9 mouse cellular contexts compared by ENCODE assay signal in genomic region chr11:32714230-32714629, GRCm38 (mm10).
DNase-seq lines count a peak whose midpoint lies in the region; ATAC-seq and TF ChIP-seq lines count a peak whose summit lies in the region.
"Had no signal": no experiment of that assay in that cellular context is flagged by ENCODE, and none has a peak within 500 bp of the region (broad histone marks: within the 10 kb centered on the region; RNA-seq: fewer than 3 reads in every experiment).

No protein-coding gene starts in this region.

- no peak for TF ChIP-seq POLR2A in bone marrow, adult 2 months (IDR thresholded peaks at IDR 0.05; ENCODE audit: borderline replicate concordance, control insufficient read depth, low read depth, low read length)

- H3K36me3 ChIP-seq in liver, embryonic 14.5 days (replicated peaks; ENCODE audit: control insufficient read depth, insufficient read depth, low read depth) = peaks cover 9% of the 10 kb centered on the region
- peaks cover 26% of the 10 kb centered on the region for H3K36me3 ChIP-seq in liver, embryonic 12.5 days
- H3K36me3 ChIP-seq in lung, embryonic 16.5 days (ENCODE audit: control insufficient read depth, insufficient read depth, low read length) = peaks cover 6% of the 10 kb centered on the region; the same call in 1 of the 2 replicates

- H3K9me3 ChIP-seq in liver, embryonic 14.5 days (ENCODE audit: control insufficient read depth, low read length) = no peaks in the 10 kb centered on the region
- no peaks in the 10 kb centered on the region for H3K9me3 ChIP-seq in liver, embryonic 12.5 days (replicated peaks)
- no peaks in the 10 kb centered on the region for H3K9me3 ChIP-seq in lung, embryonic 16.5 days (ENCODE audit: control insufficient read depth, low read length)
- H3K9me3 ChIP-seq: neural tube, embryonic 12.5 days had no signal

- no peak for ATAC-seq in liver, embryonic 14.5 days (ENCODE audit: insufficient read depth)
- ATAC-seq in liver, embryonic 12.5 days = no peak
- ATAC-seq in lung, embryonic 16.5 days (ENCODE audit: low read depth) = peak; percentile 49; the same call in 1 of the 2 replicates

- TF ChIP-seq EP300 in liver, embryonic 14.5 days (IDR thresholded peaks at IDR 0.05; ENCODE audit: low read depth) = no peak

- H3K27me3 ChIP-seq in liver, embryonic 14.5 days (ENCODE audit: control insufficient read depth, insufficient read depth, low read length) = no peaks in the 10 kb centered on the region
- no peaks in the 10 kb centered on the region for H3K27me3 ChIP-seq in liver, embryonic 12.5 days (replicated peaks)
- no peaks in the 10 kb centered on the region for H3K27me3 ChIP-seq in lung, embryonic 16.5 days (ENCODE audit: control insufficient read depth, insufficient read depth, low read depth, low read length)
- H3K27me3 ChIP-seq: neural tube, embryonic 12.5 days had no signal

- WGBS in liver, embryonic 14.5 days (ENCODE audit: insufficient replicate concordance) = 58% methylated on average over 5 of the region's 5 CpGs
- WGBS in liver, embryonic 12.5 days (ENCODE audit: insufficient replicate concordance) = 66% methylated on average over 5 of the region's 5 CpGs
- 79% methylated on average over 5 of the region's 5 CpGs for WGBS in bone marrow, adult 2 months
- WGBS in lung, embryonic 16.5 days = 62% methylated on average over 5 of the region's 5 CpGs

- peak; percentile 48 for TF ChIP-seq CTCF in liver, embryonic 14.5 days (IDR thresholded peaks at IDR 0.05; ENCODE audit: low read depth)
- TF ChIP-seq CTCF in bone marrow, adult 2 months (IDR thresholded peaks at IDR 0.05; ENCODE audit: control insufficient read depth, insufficient read depth, low read length) = peak; percentile 26; the same call in 1 of the 2 replicates

- H3K4me2 ChIP-seq in liver, embryonic 14.5 days (ENCODE audit: low read depth) = no peak overlapping the region
- no peak overlapping the region for H3K4me2 ChIP-seq in liver, embryonic 12.5 days
- no peak overlapping the region for H3K4me2 ChIP-seq in lung, embryonic 16.5 days (ENCODE audit: low read depth, low read length)
- H3K4me2 ChIP-seq: neural tube, embryonic 12.5 days had no signal

- no peaks in the 10 kb centered on the region for H3K4me1 ChIP-seq in liver, embryonic 14.5 days (replicated peaks; ENCODE audit: control insufficient read depth in 2 of 2, insufficient read depth in 2 of 2, low read length in 1 of 2)
- H3K4me1 ChIP-seq in liver, embryonic 12.5 days = no peaks in the 10 kb centered on the region
- no peaks in the 10 kb centered on the region; the same call in 1 of the 2 replicates for H3K4me1 ChIP-seq in bone marrow, adult 2 months (ENCODE audit: control insufficient read depth, insufficient read depth, low read length)
- H3K4me1 ChIP-seq in lung, embryonic 16.5 days (replicated peaks; ENCODE audit: control insufficient read depth, insufficient read depth, low read length) = no peaks in the 10 kb centered on the region
- H3K4me1 ChIP-seq: neural tube, embryonic 12.5 days had no signal

- peak; percentile 56 for DNase-seq in embryo, embryonic 10 days (ENCODE audit: low spot score)
- DNase-seq in embryo, embryonic 9.5 days (ENCODE audit: extremely low spot score) = no peak
- DNase-seq in liver, embryonic 14.5 days (ENCODE audit: low read depth in 3 of 3, low spot score in 3 of 3) = no peak
- no peak for DNase-seq in urinary bladder, postnatal 36 days (ENCODE audit: low spot score in 2 of 2)
- no peak for DNase-seq in frontal cortex, postnatal 14 days (ENCODE audit: low spot score in 2 of 2)

- no peak overlapping the region for H3K9ac ChIP-seq in liver, embryonic 14.5 days (replicated peaks)
- no peak overlapping the region for H3K9ac ChIP-seq in liver, embryonic 12.5 days
- H3K9ac ChIP-seq in lung, embryonic 16.5 days (ENCODE audit: low read length) = no peak overlapping the region
- H3K9ac ChIP-seq: neural tube, embryonic 12.5 days had no signal

- no peak overlapping the region for H3K4me3 ChIP-seq in liver, embryonic 14.5 days (ENCODE audit: insufficient read depth in 1 of 2, low read depth in 2 of 2, low read length in 2 of 2)
- H3K4me3 ChIP-seq in liver, embryonic 12.5 days = no peak overlapping the region
- H3K4me3 ChIP-seq in bone marrow, adult 2 months (replicated peaks; ENCODE audit: control insufficient read depth, low read depth, low read length) = no peak overlapping the region
- no peak overlapping the region for H3K4me3 ChIP-seq in lung, embryonic 16.5 days (ENCODE audit: low read length)
- H3K4me3 ChIP-seq: neural tube, embryonic 12.5 days had no signal

- no peak overlapping the region for H3K27ac ChIP-seq in liver, embryonic 14.5 days
- no peak overlapping the region for H3K27ac ChIP-seq in liver, embryonic 12.5 days
- no peak overlapping the region for H3K27ac ChIP-seq in bone marrow, adult 2 months (ENCODE audit: control insufficient read depth, insufficient read depth, low read depth, low read length, poor library complexity)
- H3K27ac ChIP-seq in lung, embryonic 16.5 days (ENCODE audit: low read length) = no peak overlapping the region
- H3K27ac ChIP-seq: neural tube, embryonic 12.5 days had no signal
